Mouse (Mus musculus): ENCODE measurements around the gene Cfap99. TPM values are rescaled to one million over a fixed set of nuclear protein-coding genes. Genes with fewer than 3 reads are reported as not detected.

The Cfap99 gene
- 0.15 TPM in 1 of 2 replicates, not detected in the other for polyA plus RNA-seq (2012; ENCODE audit: insufficient read depth, low replicate concordance)

GRCm38 (mm10) chr5:34288154-34288716, at the start of gene Cfap99, which contains the start of gene Zfyve28:
Gene Cfap99 (plus strand): TSS chr5:34288600.
Gene Zfyve28 (minus strand): TSS chr5:34288449.
- H3K4me1 ChIP-seq = peaks cover 54% of the 10 kb centered on the region
- H3K4me3 ChIP-seq (replicated peaks) = peak within 1 kb of the TSS; percentile 92
- H3K27me3 ChIP-seq (replicated peaks) = peaks cover 82% of the 10 kb centered on the region
- H3K36me3 ChIP-seq (replicated peaks; ENCODE audit: low read length) = no peaks in the 10 kb centered on the region
- TF ChIP-seq FLI1 (IDR thresholded peaks at IDR 0.05; ENCODE audit: low read length) (no peak), GATA1 (IDR thresholded peaks at IDR 0.05; ENCODE audit: borderline replicate concordance, low read length) (no peak)
- no peaks in the 10 kb centered on the region for H3K9me3 ChIP-seq

- no peak for TF ChIP-seq FLI1 (IDR thresholded peaks at IDR 0.05; ENCODE audit: low read length)
- no peak for TF ChIP-seq GATA1 (IDR thresholded peaks at IDR 0.05; ENCODE audit: borderline replicate concordance, low read length)
- Histone ChIP-seq H3K9me3 (no peaks in the 10 kb centered on the region), H3K4me1 (peaks cover 79% of the 10 kb centered on the region), H3K4me3 (replicated peaks) (peak overlapping the region; percentile 88), H3K27me3 (replicated peaks) (no peaks in the 10 kb centered on the region), H3K36me3 (replicated peaks; ENCODE audit: low read length) (no peaks in the 10 kb centered on the region)
These were observed 46.0 kb upstream of the Cfap99 start for GRCm38 (mm10) chr5:34242224-34242963.

GRCm38 (mm10) chr5:34243062-34243461, 45.3 kb upstream of the Cfap99 start:
- no peaks in the 10 kb centered on the region for H3K27me3 ChIP-seq (replicated peaks)
- H3K4me1 ChIP-seq = peaks cover 74% of the 10 kb centered on the region
- H3K36me3 ChIP-seq (replicated peaks; ENCODE audit: low read length) = no peaks in the 10 kb centered on the region
- peak overlapping the region; percentile 88 for H3K4me3 ChIP-seq (replicated peaks)
- H3K9me3 ChIP-seq = no peaks in the 10 kb centered on the region
- TF ChIP-seq FLI1 (IDR thresholded peaks at IDR 0.05; ENCODE audit: low read length) = no peak
- TF ChIP-seq GATA1 (IDR thresholded peaks at IDR 0.05; ENCODE audit: borderline replicate concordance, low read length) = no peak

DNA sequence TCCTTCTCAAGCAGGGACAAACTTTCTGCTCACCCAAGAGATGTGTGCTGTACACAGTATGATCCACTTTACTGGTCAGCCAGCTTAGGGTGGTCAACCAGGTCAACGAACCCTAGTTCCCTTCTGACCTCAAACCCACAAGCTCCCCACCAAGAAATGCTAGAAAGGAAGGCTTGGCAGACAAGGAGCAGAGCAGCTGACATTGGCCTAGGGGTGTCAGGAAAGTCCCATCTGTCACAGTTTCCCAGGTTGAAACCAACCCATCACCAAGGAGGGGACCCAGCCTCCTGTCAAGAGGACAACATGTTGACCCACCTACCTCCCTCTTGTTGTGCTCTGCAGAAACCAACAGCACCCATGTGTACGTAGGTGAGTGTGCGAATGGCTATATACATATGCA, 42.0 kb upstream of the Cfap99 start:
- H3K4me1 ChIP-seq = peaks cover 78% of the 10 kb centered on the region

GRCm38 (mm10) chr5:34249132-34249531, 39.3 kb upstream of the Cfap99 start:
- Histone ChIP-seq H3K4me1 (peaks cover 75% of the 10 kb centered on the region), H3K4me3 (replicated peaks) (no peak overlapping the region), H3K36me3 (replicated peaks; ENCODE audit: low read length) (no peaks in the 10 kb centered on the region), H3K27me3 (replicated peaks) (no peaks in the 10 kb centered on the region), H3K9me3 (no peaks in the 10 kb centered on the region)
- TF ChIP-seq GATA1 (IDR thresholded peaks at IDR 0.05; ENCODE audit: borderline replicate concordance, low read length) = no peak
- TF ChIP-seq FLI1 (IDR thresholded peaks at IDR 0.05; ENCODE audit: low read length) = no peak

More for the DNA sequence above, 42.0 kb upstream of the Cfap99 start:
- no peaks in the 10 kb centered on the region for H3K36me3 ChIP-seq (replicated peaks; ENCODE audit: low read length)
- H3K9me3 ChIP-seq = no peaks in the 10 kb centered on the region
- TF ChIP-seq FLI1 (IDR thresholded peaks at IDR 0.05; ENCODE audit: low read length) (no peak), GATA1 (IDR thresholded peaks at IDR 0.05; ENCODE audit: borderline replicate concordance, low read length) (no peak)
- no peak overlapping the region for H3K4me3 ChIP-seq (replicated peaks)
- no peaks in the 10 kb centered on the region for H3K27me3 ChIP-seq (replicated peaks)

- peaks cover 76% of the 10 kb centered on the region for H3K4me1 ChIP-seq
- no peaks in the 10 kb centered on the region for H3K36me3 ChIP-seq (replicated peaks; ENCODE audit: low read length)
- TF ChIP-seq FLI1 (IDR thresholded peaks at IDR 0.05; ENCODE audit: low read length) (no peak), GATA1 (IDR thresholded peaks at IDR 0.05; ENCODE audit: borderline replicate concordance, low read length) (no peak)
- no peaks in the 10 kb centered on the region for H3K9me3 ChIP-seq
- H3K4me3 ChIP-seq (replicated peaks) = no peak overlapping the region
- no peaks in the 10 kb centered on the region for H3K27me3 ChIP-seq (replicated peaks)
These were observed 38.3 kb upstream of the Cfap99 start for GRCm38 (mm10) chr5:34250090-34250489.

DNA sequence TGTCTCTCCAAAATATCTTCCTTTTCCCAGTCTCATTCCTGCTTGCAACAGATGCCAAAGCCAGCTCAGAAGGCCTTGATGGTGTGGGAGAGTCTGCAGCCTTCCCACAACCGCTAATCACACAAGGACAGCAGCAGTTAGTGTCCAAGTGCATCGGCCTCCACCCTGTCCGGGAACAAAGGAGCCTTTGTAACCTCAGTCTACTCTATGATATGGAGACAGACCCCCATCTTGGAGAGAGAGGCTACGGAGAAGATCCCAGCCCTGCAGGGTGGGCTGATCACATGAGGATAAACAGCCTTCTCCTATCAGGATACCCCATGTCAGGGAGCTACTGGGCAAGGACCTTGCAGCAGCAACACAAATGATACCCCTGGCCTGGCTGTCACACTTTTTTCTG, 36.6 kb upstream of the Cfap99 start:
- Histone ChIP-seq H3K4me1 (peaks cover 60% of the 10 kb centered on the region), H3K27me3 (replicated peaks) (peaks cover 5% of the 10 kb centered on the region), H3K9me3 (no peaks in the 10 kb centered on the region), H3K4me3 (replicated peaks) (no peak overlapping the region), H3K36me3 (replicated peaks; ENCODE audit: low read length) (no peaks in the 10 kb centered on the region)
- TF ChIP-seq GATA1 (IDR thresholded peaks at IDR 0.05; ENCODE audit: borderline replicate concordance, low read length) (no peak), FLI1 (IDR thresholded peaks at IDR 0.05; ENCODE audit: low read length) (no peak)

DNA sequence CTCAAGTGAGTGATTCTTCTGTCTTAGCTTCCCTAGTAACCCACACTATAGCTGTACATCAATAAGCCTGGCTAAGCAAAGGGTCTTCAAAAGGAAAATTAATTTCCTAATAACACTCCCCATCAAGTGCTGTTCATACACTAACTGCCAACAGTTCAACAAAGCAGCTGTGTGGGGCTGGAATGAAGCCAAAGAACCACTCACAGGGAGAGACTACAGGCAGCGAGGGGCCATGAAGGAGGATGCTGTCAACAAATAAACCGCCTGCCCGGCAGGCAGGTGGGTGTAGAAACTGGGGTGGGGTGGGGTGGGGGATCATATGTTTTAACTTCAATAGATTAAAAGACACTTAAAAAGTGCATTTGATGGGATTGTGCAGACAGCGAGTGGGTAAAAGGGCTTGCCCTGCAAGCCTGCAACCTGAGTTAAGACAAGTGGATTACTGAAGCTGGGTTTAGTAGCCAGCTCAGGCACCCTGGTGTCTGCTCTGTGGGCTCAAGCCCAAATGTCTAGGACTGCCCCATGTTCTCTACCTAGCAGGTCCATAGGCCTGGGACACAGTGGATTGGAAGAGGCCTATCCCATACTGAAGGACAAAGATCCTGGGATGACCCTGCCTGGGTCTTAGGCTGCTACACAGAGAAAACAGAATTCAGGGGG, 36.0 kb upstream of the Cfap99 start:
- H3K4me1 ChIP-seq = peaks cover 60% of the 10 kb centered on the region

GRCm38 (mm10) chr5:34252967-34253519, 35.4 kb upstream of the Cfap99 start:
- H3K4me3 ChIP-seq (replicated peaks) = no peak overlapping the region
- H3K27me3 ChIP-seq (replicated peaks) = peaks cover 13% of the 10 kb centered on the region
- H3K9me3 ChIP-seq = no peaks in the 10 kb centered on the region
- H3K4me1 ChIP-seq = peaks cover 60% of the 10 kb centered on the region
- TF ChIP-seq FLI1 (IDR thresholded peaks at IDR 0.05; ENCODE audit: low read length) (no peak), GATA1 (IDR thresholded peaks at IDR 0.05; ENCODE audit: borderline replicate concordance, low read length) (no peak)
- no peaks in the 10 kb centered on the region for H3K36me3 ChIP-seq (replicated peaks; ENCODE audit: low read length)

More for the DNA sequence above, 36.0 kb upstream of the Cfap99 start:
- Histone ChIP-seq H3K36me3 (replicated peaks; ENCODE audit: low read length) (no peaks in the 10 kb centered on the region), H3K4me3 (replicated peaks) (no peak overlapping the region), H3K27me3 (replicated peaks) (peaks cover 11% of the 10 kb centered on the region), H3K9me3 (no peaks in the 10 kb centered on the region)
- TF ChIP-seq FLI1 (IDR thresholded peaks at IDR 0.05; ENCODE audit: low read length) = no peak
- no peak for TF ChIP-seq GATA1 (IDR thresholded peaks at IDR 0.05; ENCODE audit: borderline replicate concordance, low read length)
